Mouse (Mus musculus) layer of hippocampus, adult 11-12 months (tissue): ENCODE data around the gene Rnaseh2b.
A peak's percentile ranks its signal among the peaks of the same experiment; 100 is the strongest.

ENCODE experiments used
- DNase-seq: peaks from one replicate; pipeline ENCODE4 v3.0.0; 2022; ENCODE audit warnings: low spot score

Rnaseh2b gene

GRCm38 (mm10) chr14:62361263-62361980 lies 69.0 kb downstream of the Rnaseh2b start:
- DNase-seq = no peak

- DNase-seq = no peak
Measured at GRCm38 (mm10) chr14:62363774-62364173, 71.4 kb downstream of the Rnaseh2b start.

GRCm38 (mm10) chr14:62370819-62371218 lies 78.4 kb downstream of the Rnaseh2b start:
- DNase-seq = no peak

- DNase-seq = no peak
Measured at GRCm38 (mm10) chr14:62374001-62374400, 81.6 kb downstream of the Rnaseh2b start.

- DNase-seq = no peak
Measured at GRCm38 (mm10) chr14:62375694-62376093, 83.3 kb downstream of the Rnaseh2b start.

GRCm38 (mm10) chr14:62376115-62376514 lies 83.7 kb downstream of the Rnaseh2b start:
- DNase-seq = no peak

- no peak for DNase-seq
Measured at GRCm38 (mm10) chr14:62379391-62379790, 87.0 kb downstream of the Rnaseh2b start.

- DNase-seq = no peak
Measured at GRCm38 (mm10) chr14:62380606-62381005, 88.2 kb downstream of the Rnaseh2b start.

GRCm38 (mm10) chr14:62383109-62383508 lies 90.7 kb downstream of the Rnaseh2b start:
- DNase-seq = no peak

- no peak for DNase-seq
Measured at GRCm38 (mm10) chr14:62383786-62384299, 91.5 kb downstream of the Rnaseh2b start.

- DNase-seq = peak; percentile 36
Measured at GRCm38 (mm10) chr14:62389064-62389728, 96.8 kb downstream of the Rnaseh2b start.

- DNase-seq = peak; percentile 12
Measured at GRCm38 (mm10) chr14:62389729-62390536, 97.5 kb downstream of the Rnaseh2b start.

- no peak for DNase-seq
Measured at GRCm38 (mm10) chr14:62392754-62393153, 100.4 kb downstream of the Rnaseh2b start.

GRCm38 (mm10) chr14:62395346-62395745 lies 103.0 kb downstream of the Rnaseh2b start:
- DNase-seq = no peak

GRCm38 (mm10) chr14:62416007-62416741 lies 123.8 kb downstream of the Rnaseh2b start:
- peak; percentile 18 for DNase-seq

GRCm38 (mm10) chr14:62416742-62417134 lies 124.3 kb downstream of the Rnaseh2b start:
- DNase-seq = peak; percentile 42

GRCm38 (mm10) chr14:62417501-62417900 lies 125.1 kb downstream of the Rnaseh2b start:
- DNase-seq = no peak

GRCm38 (mm10) chr14:62422265-62422664 lies 129.9 kb downstream of the Rnaseh2b start:
- no peak for DNase-seq
